In genomic region chr10:40644456-40644855, GRCm38 (mm10) we compare ENCODE assay signal across 18 mouse cellular contexts. TPM values are rescaled to one million over a fixed set of nuclear protein-coding genes. Genes with fewer than 3 reads are reported as not detected.
DNase-seq lines count a peak whose midpoint lies in the region; ATAC-seq and TF ChIP-seq lines count a peak whose summit lies in the region.
"Had no signal": no experiment of that assay in that cellular context is flagged by ENCODE, and none has a peak within 500 bp of the region (broad histone marks: within the 10 kb centered on the region; RNA-seq: fewer than 3 reads in every experiment).

No protein-coding gene starts in this region.

- H3K4me1 ChIP-seq in heart, embryonic 10.5 days = peaks cover 2% of the 10 kb centered on the region
- H3K4me1 ChIP-seq in lung, embryonic 15.5 days = no peaks in the 10 kb centered on the region
- 0 out of 2 replicates have a peak, but pooled peaks cover 3% of the 10 kb centered on the region for H3K4me1 ChIP-seq in limb, embryonic 14.5 days (ENCODE audit: control insufficient read depth, insufficient read depth, low read length)

- H3K36me3 ChIP-seq in heart, embryonic 10.5 days = no peaks in the 10 kb centered on the region
- H3K36me3 ChIP-seq in lung, embryonic 15.5 days = no peaks in the 10 kb centered on the region
- H3K36me3 ChIP-seq in limb, embryonic 14.5 days (ENCODE audit: control insufficient read depth, insufficient read depth, low read length) = no peaks in the 10 kb centered on the region
- H3K36me3 ChIP-seq: forebrain, embryonic 15.5 days; hindbrain, embryonic 13.5 days had no signal

- H3K9ac ChIP-seq in lung, embryonic 15.5 days = no peak overlapping the region
- no peak overlapping the region for H3K9ac ChIP-seq in limb, embryonic 14.5 days (ENCODE audit: low read depth, low read length, severe bottlenecking)
- H3K9ac ChIP-seq: forebrain, embryonic 15.5 days; hindbrain, embryonic 13.5 days had no signal

- intact Hi-C loops in heart, postnatal 25 days (cut with DNase I) = loop anchor here (10.0 kb wide), 1 partner anchor 620 kb away; no protein-coding TSS in a partner anchor

- H3K27ac ChIP-seq in heart, embryonic 10.5 days = no peak overlapping the region
- no peak overlapping the region for H3K27ac ChIP-seq in lung, embryonic 15.5 days
- no peak overlapping the region for H3K27ac ChIP-seq in limb, embryonic 14.5 days (replicated peaks; ENCODE audit: low read depth, low read length)
- H3K27ac ChIP-seq: forebrain, embryonic 15.5 days; hindbrain, embryonic 13.5 days had no signal

- 66% methylated on average over 9 of the region's 9 CpGs for WGBS in heart, embryonic 10.5 days
- WGBS in lung, embryonic 15.5 days = 24% methylated on average over 9 of the region's 9 CpGs
- WGBS in limb, embryonic 14.5 days = 64% methylated on average over 9 of the region's 9 CpGs

- no peak overlapping the region for H3K4me2 ChIP-seq in lung, embryonic 15.5 days
- H3K4me2 ChIP-seq in limb, embryonic 14.5 days (replicated peaks; ENCODE audit: low read depth, low read length, severe bottlenecking) = no peak overlapping the region
- H3K4me2 ChIP-seq: forebrain, embryonic 15.5 days; hindbrain, embryonic 13.5 days had no signal

- DNase-seq in heart, embryonic 10.5 days (ENCODE audit: low spot score) = peak; percentile 53
- DNase-seq in heart, postnatal 25 days (ENCODE audit: low spot score) = no peak
- DNase-seq in lung, postnatal 36 days = no peak
- peak; percentile 46 for DNase-seq in 3T3-L1 (ENCODE audit: low read depth, low spot score)
- DNase-seq in limb, embryonic 14.5 days (ENCODE audit: low spot score) = peak; percentile 17
- no peak for DNase-seq in cerebellum, postnatal 25 days
- no peak for DNase-seq in thymus, adult 18-20 months
- DNase-seq: adrenal gland, adult 2 months; adrenal gland, postnatal 25 days; cerebellum, adult 18-20 months; cerebellum, adult 9-11 months; gastrocnemius, postnatal 36 days; heart, postnatal 10 days had no signal

- TF ChIP-seq POLR2A in limb, embryonic 14.5 days (IDR thresholded peaks at IDR 0.05; ENCODE audit: borderline replicate concordance, extremely low read depth, insufficient read depth, insufficient read length) = no peak

- ATAC-seq in lung, embryonic 15.5 days (ENCODE audit: borderline replicate concordance, extremely low read depth, low FRiP score, low TSS enrichment) = peak; percentile 67; the same call in 1 of the 2 replicates
- peak; percentile 50; the same call in 1 of the 2 replicates for ATAC-seq in limb, embryonic 14.5 days (ENCODE audit: low FRiP score, low read depth)
- ATAC-seq: forebrain, embryonic 15.5 days had no signal

- no peak overlapping the region for H3K4me3 ChIP-seq in heart, embryonic 10.5 days
- no peak overlapping the region for H3K4me3 ChIP-seq in lung, embryonic 15.5 days
- H3K4me3 ChIP-seq in limb, embryonic 14.5 days (replicated peaks; ENCODE audit: low read length) = no peak overlapping the region
- H3K4me3 ChIP-seq: forebrain, embryonic 15.5 days; hindbrain, embryonic 13.5 days had no signal

- peaks cover 14% of the 10 kb centered on the region; the same call in 1 of the 2 replicates for H3K27me3 ChIP-seq in heart, embryonic 10.5 days (ENCODE audit: insufficient read depth, poor library complexity, severe bottlenecking)
- no peaks in the 10 kb centered on the region for H3K27me3 ChIP-seq in lung, embryonic 15.5 days
- H3K27me3 ChIP-seq in limb, embryonic 14.5 days (ENCODE audit: control insufficient read depth, insufficient read depth, low read length) = no peaks in the 10 kb centered on the region
- H3K27me3 ChIP-seq: forebrain, embryonic 15.5 days had no signal

- peaks cover 6% of the 10 kb centered on the region for H3K9me3 ChIP-seq in heart, embryonic 10.5 days
- H3K9me3 ChIP-seq in lung, embryonic 15.5 days = no peaks in the 10 kb centered on the region
- no peaks in the 10 kb centered on the region for H3K9me3 ChIP-seq in limb, embryonic 14.5 days (ENCODE audit: control insufficient read depth, low read length)
- H3K9me3 ChIP-seq: forebrain, embryonic 15.5 days; hindbrain, embryonic 13.5 days had no signal

RNA-seq across cellular contexts. Expression of gene Ddo, which starts 14.6 kb away (rescaled TPM):
- polyA plus RNA-seq in heart, embryonic 10.5 days (2016; fragmentation: Nextera tagmentation; extraction: Ambion mirVana) = 1.9 and 5.1 TPM in 2 replicates
- 10 to 100 TPM; 39.0 to 39.4 TPM for total RNA-seq in heart, postnatal 25 days (2021)
- 2.8 and 3.3 TPM in 2 replicates for polyA plus RNA-seq in lung, embryonic 15.5 days (2015; fragmentation: Nextera tagmentation; extraction: Ambion mirVana)
- polyA plus RNA-seq in limb, embryonic 14.5 days (2012; rRNA removed) = 0.06 and 0.13 TPM in 2 replicates
- 0.14 and 0.28 TPM in 2 replicates for polyA plus RNA-seq in limb, embryonic 14.5 days (2014; fragmentation: Nextera tagmentation; extraction: Ambion mirVana)
- total RNA-seq: ES-E14; hematopoietic stem cell, adult 5-6 weeks had no signal

RNA-seq across cellular contexts. Expression of gene Mettl24, which starts 38.6 kb away (rescaled TPM):
- polyA plus RNA-seq in heart, embryonic 10.5 days (2016; fragmentation: Nextera tagmentation; extraction: Ambion mirVana) = 2.4 and 2.6 TPM in 2 replicates
- total RNA-seq in heart, postnatal 25 days (2021) = 1 to 10 TPM; 1.2 to 1.6 TPM
- 3.9 and 4.3 TPM in 2 replicates for polyA plus RNA-seq in lung, embryonic 15.5 days (2015; fragmentation: Nextera tagmentation; extraction: Ambion mirVana)
- polyA plus RNA-seq in limb, embryonic 14.5 days (2012; rRNA removed) = 1.4 and 1.7 TPM in 2 replicates
- 1.8 and 2.5 TPM in 2 replicates for polyA plus RNA-seq in limb, embryonic 14.5 days (2014; fragmentation: Nextera tagmentation; extraction: Ambion mirVana)
- total RNA-seq: hematopoietic stem cell, adult 5-6 weeks had no signal

Comparison
In these comparisons a context has a peak if more than half of its experiments do, and no peak if none do; other contexts are left out.
1. DNase-seq: peak in heart, embryonic 10.5 days (single experiment), 3T3-L1 (single experiment) and limb, embryonic 14.5 days (single experiment); none in heart, postnatal 25 days (single experiment), lung, postnatal 36 days (single experiment), cerebellum, postnatal 25 days (0 of 2) and thymus, adult 18-20 months (0 of 2).